Mouse (Mus musculus) liver, embryonic 11.5 days (tissue): Measurements from ENCODE around the gene Trpm3. TPM values are rescaled to one million over a fixed set of nuclear protein-coding genes. Genes with fewer than 3 reads are reported as not detected.
A peak's percentile ranks its signal among the peaks of the same experiment; 100 is the strongest.

Source experiments
- ATAC-seq: fragments of 200-750 bp; cut with Nextera tagmentation; replicated peaks from 2 replicates; pipeline ENCODE4 v1.8.0; 2017; ENCODE audit warnings: moderate number of reproducible peaks, mild to moderate bottlenecking, moderate TSS enrichment, moderate library complexity; ENCODE audit not compliant: low FRiP score
- DNase-seq: peaks from one replicate; pipeline ENCODE4 v3.0.0-alpha.2; 2017; ENCODE audit warnings: low spot score
- H3K27ac ChIP-seq: fragments of 300-500 bp; sonication (generic); 2 replicates; pipeline ENCODE4 v1.5.1; 2014; ENCODE audit warnings: mild to moderate bottlenecking, low read depth, low read length, control low read depth
- H3K27me3 ChIP-seq: fragments of 300-500 bp; sonication (generic); replicated peaks from 2 replicates; pipeline ENCODE4 v1.6.1; 2014; ENCODE audit warnings: low read length, mixed read lengths; ENCODE audit not compliant: control insufficient read depth, insufficient read depth
- H3K36me3 ChIP-seq: fragments of 300-500 bp; sonication (generic); 2 replicates; pipeline ENCODE4 v1.6.1; 2014; ENCODE audit warnings: mild to moderate bottlenecking, low read length, moderate library complexity, mixed read lengths; ENCODE audit not compliant: control insufficient read depth, insufficient read depth
- H3K4me1 ChIP-seq: fragments of 300-500 bp; sonication (generic); replicated peaks from 2 replicates; pipeline ENCODE4 v1.6.1; 2014; ENCODE audit warnings: low read length, mixed read lengths; ENCODE audit not compliant: control insufficient read depth, insufficient read depth
- H3K4me2 ChIP-seq: fragments of 300-500 bp; sonication (generic); 2 replicates; pipeline ENCODE4 v1.6.1; 2014; ENCODE audit warnings: mild to moderate bottlenecking, control low read depth, moderate library complexity
- H3K4me3 ChIP-seq: fragments of 300-500 bp; sonication (generic); 2 replicates; pipeline ENCODE4 v1.5.1; 2014; ENCODE audit warnings: low read depth, low read length, control low read depth
- H3K9ac ChIP-seq: fragments of 300-500 bp; sonication (generic); 2 replicates; pipeline ENCODE4 v1.6.1; 2014; ENCODE audit warnings: low read depth, low read length, control low read depth
- H3K9me3 ChIP-seq: fragments of 300-500 bp; sonication (generic); 2 replicates; pipeline ENCODE4 v1.6.1; 2016; ENCODE audit warnings: low read length, inconsistent platforms, mixed read lengths; ENCODE audit not compliant: control insufficient read depth
- WGBS: fragments of 180-500 bp; shearing (Covaris S2); extraction: QIAGEN DNeasy Blood & Tissue Kit; methylation state at CpG from one replicate; pipeline ENCODE4 v1.1.7; 2014; 5-methylcytosine and 5-hydroxymethylcytosine counted together
- polyA plus RNA-seq: library from polyadenylated mRNA; unstranded; fragments of >200 nt; fragmentation: Nextera tagmentation; extraction: Ambion mirVana; gene quantifications from 2 replicates; pipeline ENCODE4 v1.2.1, GENCODE M21; 2014

Trpm3 gene
- polyA plus RNA-seq, 1 experiment from 2014 or later: 0.26 TPM

GRCm38 (mm10) chr19:22473030-22473712 lies 334.3 kb downstream of the Trpm3 start:
- 68% methylated on average over 4 of the region's 4 CpGs for WGBS
- DNase-seq (no peak), ATAC-seq (no peak)
- H3K27ac ChIP-seq: no peak overlapping the region
- no peak overlapping the region for H3K9ac ChIP-seq
- H3K4me1 ChIP-seq: no peaks in the 10 kb centered on the region
- no peaks in the 10 kb centered on the region for H3K36me3 ChIP-seq
- H3K9me3 ChIP-seq: no peaks in the 10 kb centered on the region
- H3K4me3 ChIP-seq: no peak overlapping the region
- H3K27me3 ChIP-seq: no peaks in the 10 kb centered on the region
- H3K4me2 ChIP-seq: no peak overlapping the region

- no peak overlapping the region for H3K4me3 ChIP-seq
- ATAC-seq (no peak), DNase-seq (no peak)
- H3K4me2 ChIP-seq: no peak overlapping the region
- H3K4me1 ChIP-seq: no peaks in the 10 kb centered on the region
- no peaks in the 10 kb centered on the region for H3K27me3 ChIP-seq
- H3K27ac ChIP-seq: no peak overlapping the region
- no peak overlapping the region for H3K9ac ChIP-seq
- H3K9me3 ChIP-seq: no peaks in the 10 kb centered on the region
- WGBS: 81% methylated on average over 6 of the region's 6 CpGs
- H3K36me3 ChIP-seq: no peaks in the 10 kb centered on the region
These were observed 339.6 kb downstream of the Trpm3 start for GRCm38 (mm10) chr19:22478295-22478989.

GRCm38 (mm10) chr19:22503469-22503868 lies 364.6 kb downstream of the Trpm3 start:
- WGBS: 83% methylated on average over 6 of the region's 6 CpGs

GRCm38 (mm10) chr19:22518508-22518907 lies 379.7 kb downstream of the Trpm3 start:
- H3K9ac ChIP-seq: no peak overlapping the region
- no peak overlapping the region for H3K4me2 ChIP-seq
- no peaks in the 10 kb centered on the region for H3K9me3 ChIP-seq
- no peak for DNase-seq
- no peak for ATAC-seq
- no peaks in the 10 kb centered on the region for H3K36me3 ChIP-seq
- H3K4me3 ChIP-seq: no peak overlapping the region
- H3K4me1 ChIP-seq: no peaks in the 10 kb centered on the region
- no peaks in the 10 kb centered on the region for H3K27me3 ChIP-seq
- H3K27ac ChIP-seq: no peak overlapping the region
- 68% methylated on average over 6 of the region's 6 CpGs for WGBS

More at GRCm38 (mm10) chr19:22503469-22503868, 364.6 kb downstream of the Trpm3 start:
- no peaks in the 10 kb centered on the region for H3K27me3 ChIP-seq
- H3K4me2 ChIP-seq: no peak overlapping the region
- ATAC-seq: no peak
- H3K4me3 ChIP-seq: no peak overlapping the region
- no peak overlapping the region for H3K9ac ChIP-seq
- no peak overlapping the region for H3K27ac ChIP-seq
- no peak for DNase-seq
- H3K4me1 ChIP-seq: no peaks in the 10 kb centered on the region
- no peaks in the 10 kb centered on the region for H3K36me3 ChIP-seq
- H3K9me3 ChIP-seq: no peaks in the 10 kb centered on the region

GRCm38 (mm10) chr19:22527944-22528343 lies 389.1 kb downstream of the Trpm3 start:
- Histone ChIP-seq H3K36me3 (no peaks in the 10 kb centered on the region), H3K9ac (no peak overlapping the region), H3K27me3 (no peaks in the 10 kb centered on the region), H3K9me3 (no peaks in the 10 kb centered on the region), H3K4me1 (no peaks in the 10 kb centered on the region), H3K4me2 (no peak overlapping the region), H3K4me3 (no peak overlapping the region), H3K27ac (no peak overlapping the region)
- no peak for ATAC-seq
- DNase-seq: no peak

- 79% methylated on average over 6 of the region's 6 CpGs for WGBS
- Histone ChIP-seq H3K4me1 (no peaks in the 10 kb centered on the region), H3K27me3 (no peaks in the 10 kb centered on the region), H3K4me2 (no peak overlapping the region), H3K9me3 (no peaks in the 10 kb centered on the region), H3K4me3 (no peak overlapping the region), H3K9ac (no peak overlapping the region), H3K36me3 (no peaks in the 10 kb centered on the region), H3K27ac (no peak overlapping the region)
- no peak for DNase-seq
- no peak for ATAC-seq
These were observed 404.3 kb downstream of the Trpm3 start for GRCm38 (mm10) chr19:22542990-22543709.

- Histone ChIP-seq H3K27me3 (no peaks in the 10 kb centered on the region), H3K4me1 (no peaks in the 10 kb centered on the region), H3K9me3 (no peaks in the 10 kb centered on the region), H3K4me2 (no peak overlapping the region), H3K27ac (no peak overlapping the region), H3K4me3 (no peak overlapping the region), H3K36me3 (no peaks in the 10 kb centered on the region), H3K9ac (no peak overlapping the region)
- 26% methylated on average over 5 of the region's 5 CpGs for WGBS
- DNase-seq (peak; percentile 39), ATAC-seq (no peak)
These were observed 413.3 kb downstream of the Trpm3 start for GRCm38 (mm10) chr19:22552179-22552578.

- Histone ChIP-seq H3K4me1 (no peaks in the 10 kb centered on the region), H3K9me3 (no peaks in the 10 kb centered on the region), H3K27ac (no peak overlapping the region), H3K27me3 (no peaks in the 10 kb centered on the region), H3K4me2 (no peak overlapping the region), H3K9ac (no peak overlapping the region), H3K4me3 (no peak overlapping the region), H3K36me3 (no peaks in the 10 kb centered on the region)
- WGBS: 36% methylated on average over 7 of the region's 7 CpGs
- DNase-seq: no peak
- ATAC-seq: no peak
These were observed 415.6 kb downstream of the Trpm3 start for GRCm38 (mm10) chr19:22554421-22554941.
